Mouse (Mus musculus): Measurements from ENCODE around the gene Ankub1. TPM values are rescaled to one million over a fixed set of nuclear protein-coding genes. Genes with fewer than 3 reads are reported as not detected.

The Ankub1 gene
- total and polyA plus RNA-seq, 2 experiments from 2014 or later = not detected

DNA sequence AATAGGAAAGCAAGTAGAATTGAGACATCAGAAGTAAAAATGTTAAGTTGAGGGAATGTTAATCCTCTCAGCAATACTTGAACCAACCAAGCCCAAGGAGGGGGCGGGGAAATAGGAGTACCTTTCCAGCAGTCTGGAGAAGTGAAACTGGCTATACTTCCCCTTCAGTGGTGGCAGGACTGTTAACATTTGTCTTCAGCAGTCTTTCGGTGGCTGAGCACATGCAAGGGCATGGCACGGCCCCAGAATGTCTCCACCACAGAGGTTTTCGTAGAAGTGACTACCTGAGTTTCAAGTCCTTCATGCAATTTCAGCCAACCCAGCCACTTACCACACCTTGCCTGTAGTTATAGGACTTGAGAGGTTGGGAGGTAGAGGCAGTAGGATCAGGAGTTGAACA is 19.0 kb downstream of the Ankub1 start:
- no peaks in the 10 kb centered on the region for H3K9me3 ChIP-seq (replicated peaks; ENCODE audit: control insufficient read depth, low read length)
- H3K4me1 ChIP-seq (ENCODE audit: control insufficient read depth, insufficient read depth) = no peaks in the 10 kb centered on the region
- H3K27ac ChIP-seq (ENCODE audit: low read depth) = no peak overlapping the region
- no peaks in the 10 kb centered on the region for H3K27me3 ChIP-seq (ENCODE audit: control insufficient read depth, insufficient read depth, low read length)
- DNase-seq (ENCODE audit: low spot score) (no peak), ATAC-seq (ENCODE audit: insufficient read depth, low read depth) (no peak)
- H3K4me2 ChIP-seq (ENCODE audit: low read depth, low read length) = no peak overlapping the region
- no peaks in the 10 kb centered on the region for H3K36me3 ChIP-seq (replicated peaks; ENCODE audit: control insufficient read depth, insufficient read depth, low read length)
- no peak overlapping the region for H3K9ac ChIP-seq (replicated peaks; ENCODE audit: low read depth, low read length)
- TF ChIP-seq EP300 (IDR thresholded peaks at IDR 0.05; ENCODE audit: low read depth) (no peak), CTCF (IDR thresholded peaks at IDR 0.05; ENCODE audit: low read depth) (no peak)
- WGBS = 78% methylated on average over 4 of the region's 4 CpGs
- H3K4me3 ChIP-seq (ENCODE audit: low read depth, low read length) = no peak overlapping the region

DNA sequence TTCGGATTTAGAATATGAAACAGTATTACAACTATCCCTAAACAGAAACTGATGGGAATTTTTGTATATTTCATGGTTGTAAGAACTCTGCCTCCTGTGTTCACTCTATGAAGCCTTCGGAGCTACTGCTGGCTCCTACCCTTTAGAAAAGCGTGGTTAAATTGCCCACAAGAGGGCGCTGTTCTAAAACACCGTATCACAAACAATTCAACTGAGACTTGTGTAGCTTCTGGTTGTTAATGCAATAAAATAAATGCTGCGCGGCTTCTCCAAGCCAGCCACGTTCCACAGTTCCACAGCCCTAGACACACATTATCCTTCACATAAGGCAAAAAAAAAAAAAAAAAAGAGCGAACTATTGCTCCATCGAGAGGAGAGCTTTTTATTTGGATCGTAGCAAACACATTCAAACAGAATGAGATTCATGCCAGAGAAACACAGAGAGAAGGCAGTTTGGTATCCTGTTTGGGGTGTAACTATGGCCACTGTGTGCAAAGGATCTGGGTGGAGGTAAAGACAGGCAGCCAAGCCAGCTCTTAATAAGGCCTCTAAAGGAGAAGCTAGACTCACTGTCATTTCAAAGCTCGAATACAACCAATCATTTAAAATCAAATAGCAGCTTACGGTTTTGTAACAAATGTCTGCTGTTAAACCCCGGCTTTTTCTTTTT is 25.4 kb downstream of the Ankub1 start:
- Histone ChIP-seq H3K27ac (ENCODE audit: low read depth) (peak overlapping the region; percentile 22; the same call in 1 of the 2 replicates), H3K36me3 (replicated peaks; ENCODE audit: control insufficient read depth, insufficient read depth, low read length) (no peaks in the 10 kb centered on the region), H3K4me3 (ENCODE audit: low read depth, low read length) (peak overlapping the region; percentile 27), H3K9me3 (replicated peaks; ENCODE audit: control insufficient read depth, low read length) (no peaks in the 10 kb centered on the region), H3K9ac (replicated peaks; ENCODE audit: low read depth, low read length) (no peak overlapping the region), H3K4me1 (ENCODE audit: control insufficient read depth, insufficient read depth) (no peaks in the 10 kb centered on the region), H3K4me2 (ENCODE audit: low read depth, low read length) (peak overlapping the region; percentile 51), H3K27me3 (ENCODE audit: control insufficient read depth, insufficient read depth, low read length) (no peaks in the 10 kb centered on the region)
- TF ChIP-seq EP300 (IDR thresholded peaks at IDR 0.05; ENCODE audit: low read depth) (no peak), CTCF (IDR thresholded peaks at IDR 0.05; ENCODE audit: low read depth) (peak; percentile 79)
- peak; percentile 77 for DNase-seq (ENCODE audit: low spot score)
- peak; percentile 70 for ATAC-seq (ENCODE audit: insufficient read depth, low read depth)
- WGBS = 26% methylated on average over 14 of the region's 14 CpGs

GRCm38 (mm10) chr3:57665880-57666279 is 26.7 kb downstream of the Ankub1 start:
- WGBS = 91% methylated on average over 5 of the region's 5 CpGs
- ATAC-seq (ENCODE audit: insufficient read depth, low read depth) = no peak
- Histone ChIP-seq H3K4me3 (ENCODE audit: low read depth, low read length) (no peak overlapping the region), H3K27ac (ENCODE audit: low read depth) (no peak overlapping the region), H3K4me2 (ENCODE audit: low read depth, low read length) (no peak overlapping the region), H3K27me3 (ENCODE audit: control insufficient read depth, insufficient read depth, low read length) (no peaks in the 10 kb centered on the region), H3K9ac (replicated peaks; ENCODE audit: low read depth, low read length) (no peak overlapping the region), H3K36me3 (replicated peaks; ENCODE audit: control insufficient read depth, insufficient read depth, low read length) (no peaks in the 10 kb centered on the region), H3K4me1 (ENCODE audit: control insufficient read depth, insufficient read depth) (no peaks in the 10 kb centered on the region), H3K9me3 (replicated peaks; ENCODE audit: control insufficient read depth, low read length) (no peaks in the 10 kb centered on the region)
- TF ChIP-seq CTCF (IDR thresholded peaks at IDR 0.05; ENCODE audit: low read depth) (no peak), EP300 (IDR thresholded peaks at IDR 0.05; ENCODE audit: low read depth) (no peak)
- DNase-seq (ENCODE audit: low spot score) = no peak

- H3K36me3 ChIP-seq (replicated peaks; ENCODE audit: control insufficient read depth, insufficient read depth, low read length) = no peaks in the 10 kb centered on the region
- 53% methylated on average over 10 of the region's 10 CpGs for WGBS
- no peak for ATAC-seq (ENCODE audit: insufficient read depth, low read depth)
Measured at GRCm38 (mm10) chr3:57664682-57665081, 27.9 kb downstream of the Ankub1 start.

GRCm38 (mm10) chr3:57663731-57664130 is 28.9 kb downstream of the Ankub1 start:
- H3K9me3 ChIP-seq (replicated peaks; ENCODE audit: control insufficient read depth, low read length) = no peaks in the 10 kb centered on the region
- H3K27ac ChIP-seq (ENCODE audit: low read depth) = no peak overlapping the region
- no peaks in the 10 kb centered on the region for H3K27me3 ChIP-seq (ENCODE audit: control insufficient read depth, insufficient read depth, low read length)
- no peak overlapping the region for H3K9ac ChIP-seq (replicated peaks; ENCODE audit: low read depth, low read length)
- DNase-seq (ENCODE audit: low spot score) (peak; percentile 77), ATAC-seq (ENCODE audit: insufficient read depth, low read depth) (no peak)
- no peak overlapping the region for H3K4me3 ChIP-seq (ENCODE audit: low read depth, low read length)
- TF ChIP-seq EP300 (IDR thresholded peaks at IDR 0.05; ENCODE audit: low read depth) = no peak
- peak; percentile 68 for TF ChIP-seq CTCF (IDR thresholded peaks at IDR 0.05; ENCODE audit: low read depth)
- WGBS = 13% methylated on average over 6 of the region's 6 CpGs
- no peaks in the 10 kb centered on the region for H3K4me1 ChIP-seq (ENCODE audit: control insufficient read depth, insufficient read depth)
- H3K36me3 ChIP-seq (replicated peaks; ENCODE audit: control insufficient read depth, insufficient read depth, low read length) = no peaks in the 10 kb centered on the region
- no peak overlapping the region for H3K4me2 ChIP-seq (ENCODE audit: low read depth, low read length)

More at GRCm38 (mm10) chr3:57664682-57665081, 27.9 kb downstream of the Ankub1 start:
- no peak overlapping the region for H3K27ac ChIP-seq (ENCODE audit: low read depth)
- no peak for TF ChIP-seq CTCF (IDR thresholded peaks at IDR 0.05; ENCODE audit: low read depth)
- TF ChIP-seq EP300 (IDR thresholded peaks at IDR 0.05; ENCODE audit: low read depth) = no peak
- no peak for DNase-seq (ENCODE audit: low spot score)
- no peak overlapping the region for H3K4me2 ChIP-seq (ENCODE audit: low read depth, low read length)
- no peak overlapping the region for H3K9ac ChIP-seq (replicated peaks; ENCODE audit: low read depth, low read length)
- H3K9me3 ChIP-seq (replicated peaks; ENCODE audit: control insufficient read depth, low read length) = no peaks in the 10 kb centered on the region
- H3K4me3 ChIP-seq (ENCODE audit: low read depth, low read length) = no peak overlapping the region
- H3K4me1 ChIP-seq (ENCODE audit: control insufficient read depth, insufficient read depth) = no peaks in the 10 kb centered on the region
- no peaks in the 10 kb centered on the region for H3K27me3 ChIP-seq (ENCODE audit: control insufficient read depth, insufficient read depth, low read length)

GRCm38 (mm10) chr3:57658608-57659007 is 34.0 kb downstream of the Ankub1 start:
- Histone ChIP-seq H3K27ac (ENCODE audit: low read depth) (no peak overlapping the region), H3K4me2 (ENCODE audit: low read depth, low read length) (no peak overlapping the region), H3K4me1 (ENCODE audit: control insufficient read depth, insufficient read depth) (no peaks in the 10 kb centered on the region), H3K9ac (replicated peaks; ENCODE audit: low read depth, low read length) (no peak overlapping the region), H3K9me3 (replicated peaks; ENCODE audit: control insufficient read depth, low read length) (no peaks in the 10 kb centered on the region), H3K36me3 (replicated peaks; ENCODE audit: control insufficient read depth, insufficient read depth, low read length) (no peaks in the 10 kb centered on the region), H3K27me3 (ENCODE audit: control insufficient read depth, insufficient read depth, low read length) (no peaks in the 10 kb centered on the region), H3K4me3 (ENCODE audit: low read depth, low read length) (no peak overlapping the region)
- DNase-seq (ENCODE audit: low spot score) = no peak
- WGBS = 59% methylated on average over 6 of the region's 6 CpGs
- TF ChIP-seq EP300 (IDR thresholded peaks at IDR 0.05; ENCODE audit: low read depth) (no peak), CTCF (IDR thresholded peaks at IDR 0.05; ENCODE audit: low read depth) (no peak)
- ATAC-seq (ENCODE audit: insufficient read depth, low read depth) = no peak

All from heart, postnatal 0 days (tissue).